Mouse (Mus musculus) midbrain, embryonic 13.5 days (tissue): ENCODE results near the gene Nrip1. TPM values are rescaled to one million over a fixed set of nuclear protein-coding genes. Genes with fewer than 3 reads are reported as not detected.
A peak's percentile ranks its signal among the peaks of the same experiment; 100 is the strongest.

Experiments
- ATAC-seq: fragments of 200-750 bp; cut with Nextera tagmentation; 2 replicates; pipeline ENCODE4 v1.8.0; 2017; ENCODE audit warnings: mild to moderate bottlenecking, moderate TSS enrichment, moderate library complexity
- H3K27ac ChIP-seq: fragments of 300-500 bp; sonication (generic); 2 replicates; pipeline ENCODE4 v1.5.1; 2015; ENCODE audit warnings: inconsistent platforms, mild to moderate bottlenecking, moderate library complexity
- H3K27me3 ChIP-seq: fragments of 300-500 bp; sonication (generic); 2 replicates; pipeline ENCODE4 v1.6.1; 2015; ENCODE audit warnings: mild to moderate bottlenecking, inconsistent platforms
- H3K36me3 ChIP-seq: fragments of 300-500 bp; sonication (generic); 2 replicates; pipeline ENCODE4 v1.6.1; 2015; ENCODE audit warnings: mild to moderate bottlenecking, inconsistent platforms
- H3K4me1 ChIP-seq: fragments of 300-500 bp; sonication (generic); replicated peaks from 2 replicates; pipeline ENCODE4 v1.6.1; 2015; ENCODE audit warnings: inconsistent platforms
- H3K4me2 ChIP-seq: fragments of 300-500 bp; sonication (generic); replicated peaks from 2 replicates; pipeline ENCODE4 v1.6.1; 2015; ENCODE audit warnings: moderate library complexity, mild to moderate bottlenecking, inconsistent platforms
- H3K4me3 ChIP-seq: fragments of 300-500 bp; sonication (generic); replicated peaks from 2 replicates; pipeline ENCODE4 v1.5.1; 2015; ENCODE audit warnings: mild to moderate bottlenecking, inconsistent platforms
- H3K9ac ChIP-seq: fragments of 300-500 bp; sonication (generic); replicated peaks from 2 replicates; pipeline ENCODE4 v1.6.1; 2015; ENCODE audit warnings: mild to moderate bottlenecking, inconsistent platforms
- H3K9me3 ChIP-seq: fragments of 300-500 bp; sonication (generic); 2 replicates; pipeline ENCODE4 v1.6.1; 2016; ENCODE audit warnings: mild to moderate bottlenecking, inconsistent platforms
- WGBS: fragments of 180-500 bp; shearing (Covaris S2); methylation state at CpG from one replicate; pipeline ENCODE4 v1.1.7; 2015; 5-methylcytosine and 5-hydroxymethylcytosine counted together
- polyA plus RNA-seq: library from polyadenylated mRNA; unstranded; fragments of >200 nt; fragmentation: Nextera tagmentation; extraction: Ambion mirVana; gene quantifications from 2 replicates; pipeline ENCODE4 v1.2.1, GENCODE M21; 2015

The Nrip1 gene
- polyA plus RNA-seq, 1 experiment from 2014 or later: 30.1 TPM

DNA sequence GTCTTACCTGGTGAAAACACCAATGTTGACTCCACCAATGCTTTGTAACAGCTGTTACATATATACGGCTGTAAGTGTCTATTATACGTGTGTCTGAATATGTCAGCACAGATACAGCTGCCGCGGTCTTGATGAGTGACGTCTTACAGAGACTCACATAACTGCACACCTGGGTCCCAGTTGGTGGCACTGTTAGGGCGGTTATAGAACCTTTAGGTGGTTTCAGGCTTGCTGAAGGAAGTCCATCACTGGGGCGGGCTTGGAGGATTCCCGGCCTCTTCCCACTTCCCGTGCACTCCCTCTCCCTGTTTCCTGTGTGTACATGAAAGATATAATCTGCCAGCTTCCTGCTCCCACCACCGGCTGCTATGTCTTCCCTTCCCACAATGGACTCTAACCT is 34.4 kb downstream of the Nrip1 start:
- no peaks in the 10 kb centered on the region for H3K27me3 ChIP-seq
- H3K9ac ChIP-seq: no peak overlapping the region
- no peak overlapping the region for H3K4me2 ChIP-seq
- ATAC-seq: no peak
- 0 out of 2 replicates have a peak, but pooled peaks cover 15% of the 10 kb centered on the region for H3K36me3 ChIP-seq
- H3K4me3 ChIP-seq: no peak overlapping the region
- no peak overlapping the region for H3K27ac ChIP-seq
- no peaks in the 10 kb centered on the region for H3K4me1 ChIP-seq
- no peaks in the 10 kb centered on the region for H3K9me3 ChIP-seq
- 94% methylated on average over 10 of the region's 10 CpGs for WGBS

- Histone ChIP-seq H3K9me3 (no peaks in the 10 kb centered on the region), H3K4me1 (no peaks in the 10 kb centered on the region), H3K4me2 (no peak overlapping the region), H3K9ac (no peak overlapping the region), H3K4me3 (no peak overlapping the region), H3K36me3 (0 out of 2 replicates have a peak, but pooled peaks cover 10% of the 10 kb centered on the region), H3K27ac (no peak overlapping the region), H3K27me3 (no peaks in the 10 kb centered on the region)
- no peak for ATAC-seq
- 96% methylated on average over 7 of the region's 7 CpGs for WGBS
Observed at GRCm38 (mm10) chr16:76337351-76337750, 36.3 kb downstream of the Nrip1 start.

GRCm38 (mm10) chr16:76336932-76337331 is 36.7 kb downstream of the Nrip1 start:
- no peak overlapping the region for H3K4me3 ChIP-seq
- H3K27ac ChIP-seq: no peak overlapping the region
- no peak for ATAC-seq
- no peak overlapping the region for H3K9ac ChIP-seq
- 97% methylated on average over 11 of the region's 11 CpGs for WGBS
- H3K36me3 ChIP-seq: 0 out of 2 replicates have a peak, but pooled peaks cover 10% of the 10 kb centered on the region
- no peak overlapping the region for H3K4me2 ChIP-seq
- H3K9me3 ChIP-seq: no peaks in the 10 kb centered on the region
- H3K27me3 ChIP-seq: no peaks in the 10 kb centered on the region
- H3K4me1 ChIP-seq: no peaks in the 10 kb centered on the region

DNA sequence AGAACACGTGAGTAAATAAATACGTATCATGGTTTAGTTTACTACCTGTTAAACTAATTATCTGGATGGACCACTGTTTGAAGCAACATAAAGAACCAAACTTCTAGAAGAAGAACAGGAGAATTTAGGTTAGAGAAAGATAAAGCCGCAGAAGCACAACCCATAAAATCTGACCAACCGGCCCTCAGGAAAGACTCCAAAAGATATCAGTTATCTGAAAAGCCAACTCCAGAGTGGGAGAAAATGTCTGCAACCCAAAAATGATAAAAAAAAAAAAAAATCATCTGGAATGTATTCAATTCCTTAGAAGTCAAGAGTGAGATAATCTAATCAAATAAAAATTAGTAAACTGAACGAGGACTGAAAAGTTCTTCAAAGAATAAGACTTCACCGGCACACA is 37.7 kb downstream of the Nrip1 start:
- no peak for ATAC-seq
- Histone ChIP-seq H3K27me3 (no peaks in the 10 kb centered on the region), H3K4me3 (no peak overlapping the region), H3K27ac (no peak overlapping the region), H3K36me3 (0 out of 2 replicates have a peak, but pooled peaks cover 10% of the 10 kb centered on the region), H3K4me1 (no peaks in the 10 kb centered on the region), H3K9ac (no peak overlapping the region), H3K4me2 (no peak overlapping the region), H3K9me3 (no peaks in the 10 kb centered on the region)
- WGBS: 96% methylated on average over 6 of the region's 6 CpGs

GRCm38 (mm10) chr16:76332127-76332526 is 41.5 kb downstream of the Nrip1 start:
- Histone ChIP-seq H3K36me3 (0 out of 2 replicates have a peak, but pooled peaks cover 5% of the 10 kb centered on the region), H3K27ac (no peak overlapping the region), H3K9ac (no peak overlapping the region), H3K27me3 (no peaks in the 10 kb centered on the region), H3K9me3 (no peaks in the 10 kb centered on the region), H3K4me2 (no peak overlapping the region), H3K4me1 (no peaks in the 10 kb centered on the region), H3K4me3 (no peak overlapping the region)
- WGBS: 24% methylated on average over 7 of the region's 7 CpGs
- no peak for ATAC-seq

GRCm38 (mm10) chr16:76331231-76331630 is 42.4 kb downstream of the Nrip1 start:
- Histone ChIP-seq H3K4me1 (no peaks in the 10 kb centered on the region), H3K9me3 (no peaks in the 10 kb centered on the region), H3K27me3 (no peaks in the 10 kb centered on the region), H3K27ac (no peak overlapping the region), H3K4me3 (no peak overlapping the region), H3K36me3 (no peaks in the 10 kb centered on the region), H3K9ac (no peak overlapping the region), H3K4me2 (no peak overlapping the region)
- WGBS: 94% methylated on average over 7 of the region's 7 CpGs
- no peak for ATAC-seq

GRCm38 (mm10) chr16:76325315-76325710 is 48.3 kb downstream of the Nrip1 start:
- Histone ChIP-seq H3K27me3 (no peaks in the 10 kb centered on the region), H3K36me3 (no peaks in the 10 kb centered on the region), H3K9me3 (no peaks in the 10 kb centered on the region), H3K4me3 (no peak overlapping the region), H3K9ac (no peak overlapping the region), H3K4me2 (no peak overlapping the region), H3K27ac (no peak overlapping the region), H3K4me1 (peaks cover 26% of the 10 kb centered on the region)
- ATAC-seq: no peak
- WGBS: 90% methylated on average over 3 of the region's 3 CpGs

GRCm38 (mm10) chr16:76324411-76325314 is 49.0 kb downstream of the Nrip1 start:
- no peaks in the 10 kb centered on the region for H3K9me3 ChIP-seq
- no peaks in the 10 kb centered on the region for H3K27me3 ChIP-seq
- H3K4me1 ChIP-seq: peaks cover 33% of the 10 kb centered on the region
- no peak overlapping the region for H3K27ac ChIP-seq
- no peak overlapping the region for H3K9ac ChIP-seq
- H3K4me3 ChIP-seq: no peak overlapping the region
- 77% methylated on average over 3 of the region's 4 CpGs for WGBS
- H3K4me2 ChIP-seq: no peak overlapping the region
- no peak for ATAC-seq
- H3K36me3 ChIP-seq: no peaks in the 10 kb centered on the region

DNA sequence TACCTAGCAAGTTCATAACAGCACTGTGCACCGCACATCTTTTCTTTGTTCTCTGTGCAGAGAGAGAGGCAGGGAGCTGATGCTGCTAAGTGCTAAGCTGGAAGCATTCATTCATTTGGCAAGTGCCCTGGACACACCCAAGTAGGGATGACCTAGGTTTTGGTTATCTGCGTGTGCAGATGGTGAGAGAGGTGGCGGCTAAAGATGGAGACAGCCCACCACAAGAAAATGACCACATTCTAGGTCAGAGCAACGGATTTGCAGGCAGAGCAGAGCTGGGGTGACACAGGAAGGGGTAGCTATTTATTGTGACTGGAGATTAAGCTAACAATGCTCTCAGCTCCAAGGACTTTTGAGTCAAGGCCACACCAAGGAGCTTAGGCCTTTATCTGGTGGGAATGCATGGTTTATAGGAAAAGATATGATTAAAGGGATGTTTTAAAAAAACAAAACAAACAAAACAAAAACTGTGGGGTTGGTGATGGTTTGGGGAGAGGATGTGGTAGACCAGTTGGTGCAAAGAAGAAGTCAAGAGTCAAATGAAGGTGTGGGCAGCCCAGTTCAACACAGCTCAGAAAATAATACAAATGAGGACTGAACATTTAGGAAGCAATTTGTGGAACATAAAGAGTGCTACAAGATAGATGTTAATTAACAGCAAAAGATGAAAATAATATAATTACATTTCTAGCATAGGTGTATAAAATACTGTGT is 49.9 kb downstream of the Nrip1 start:
- no peak overlapping the region for H3K9ac ChIP-seq
- no peaks in the 10 kb centered on the region for H3K9me3 ChIP-seq
- no peak overlapping the region for H3K4me2 ChIP-seq
- H3K36me3 ChIP-seq: no peaks in the 10 kb centered on the region
- no peak overlapping the region for H3K4me3 ChIP-seq
- H3K4me1 ChIP-seq: peaks cover 42% of the 10 kb centered on the region
- H3K27me3 ChIP-seq: no peaks in the 10 kb centered on the region
- no peak for ATAC-seq
- 68% methylated on average over 4 of the region's 4 CpGs for WGBS
- H3K27ac ChIP-seq: 0 out of 2 replicates have a peak overlapping the region, but pooled peaks have one; percentile 30

GRCm38 (mm10) chr16:76323141-76323540 is 50.5 kb downstream of the Nrip1 start:
- Histone ChIP-seq H3K36me3 (no peaks in the 10 kb centered on the region), H3K27me3 (no peaks in the 10 kb centered on the region), H3K4me1 (peaks cover 48% of the 10 kb centered on the region), H3K4me2 (no peak overlapping the region), H3K9me3 (no peaks in the 10 kb centered on the region), H3K9ac (no peak overlapping the region), H3K27ac (peak overlapping the region; percentile 30; the same call in 1 of the 2 replicates), H3K4me3 (no peak overlapping the region)
- ATAC-seq: no peak
- 98% methylated on average over 2 of the region's 2 CpGs for WGBS

- peak overlapping the region; percentile 1; the same call in 1 of the 2 replicates for H3K4me3 ChIP-seq
- under 1% methylated on average over 11 of the region's 11 CpGs for WGBS
- H3K9ac ChIP-seq: 0 out of 2 replicates have a peak overlapping the region, but pooled peaks have one; percentile 4
- peak; percentile 79 for ATAC-seq
- H3K4me1 ChIP-seq: peaks cover 56% of the 10 kb centered on the region
- peak overlapping the region; percentile 72 for H3K27ac ChIP-seq
- H3K4me2 ChIP-seq: peak overlapping the region; percentile 39
- H3K9me3 ChIP-seq: no peaks in the 10 kb centered on the region
- H3K36me3 ChIP-seq: no peaks in the 10 kb centered on the region
- H3K27me3 ChIP-seq: no peaks in the 10 kb centered on the region
Observed at GRCm38 (mm10) chr16:76321527-76322165, 52.0 kb downstream of the Nrip1 start.

GRCm38 (mm10) chr16:76320118-76320473 is 53.5 kb downstream of the Nrip1 start:
- peak overlapping the region; percentile 26; the same call in 1 of the 2 replicates for H3K4me2 ChIP-seq

More at GRCm38 (mm10) chr16:76320118-76320473, 53.5 kb downstream of the Nrip1 start:
- 26% methylated on average over 5 of the region's 5 CpGs for WGBS
- Histone ChIP-seq H3K27me3 (no peaks in the 10 kb centered on the region), H3K9ac (no peak overlapping the region), H3K4me3 (no peak overlapping the region), H3K27ac (peak overlapping the region; percentile 79), H3K9me3 (no peaks in the 10 kb centered on the region), H3K36me3 (no peaks in the 10 kb centered on the region), H3K4me1 (peaks cover 56% of the 10 kb centered on the region)
- 0 out of 2 replicates have a peak, but pooled peaks have one; percentile 22 for ATAC-seq
